Comparison of ENCODE assay signal across 9 mouse cellular contexts in the genomic region with DNA sequence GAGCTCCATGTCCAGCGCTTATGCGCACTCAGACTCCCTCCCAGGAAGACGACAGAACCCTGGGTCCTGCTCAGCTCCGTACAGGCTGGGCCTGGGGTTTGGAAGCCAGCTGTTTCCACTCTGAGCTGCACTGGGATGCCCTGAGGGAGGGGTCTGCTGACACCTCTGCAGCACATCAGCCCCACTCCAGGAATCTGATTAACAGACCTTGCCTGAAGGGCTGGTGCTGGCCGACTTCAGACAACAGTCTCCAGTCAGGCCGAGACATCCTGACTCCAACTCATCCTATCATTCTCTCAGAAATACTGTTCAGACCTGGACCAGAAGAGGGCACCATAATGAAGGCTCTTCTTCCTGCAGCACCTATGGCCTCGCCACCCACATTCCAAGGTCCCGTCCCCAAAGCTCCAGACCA. TPM values are rescaled to one million over a fixed set of nuclear protein-coding genes. Genes with fewer than 3 reads are reported as not detected.
DNase-seq lines count a peak whose midpoint lies in the region; ATAC-seq and TF ChIP-seq lines count a peak whose summit lies in the region.
"Had no signal": no experiment of that assay in that cellular context is flagged by ENCODE, and none has a peak within 500 bp of the region (broad histone marks: within the 10 kb centered on the region; RNA-seq: fewer than 3 reads in every experiment).

No protein-coding gene starts in this region.

- no peak overlapping the region for H3K4me2 ChIP-seq in forebrain, embryonic 15.5 days (replicated peaks)
- H3K4me2 ChIP-seq in forebrain, embryonic 11.5 days (ENCODE audit: low read depth, low read length, severe bottlenecking): no peak overlapping the region
- H3K4me2 ChIP-seq in lung, postnatal 0 days (replicated peaks; ENCODE audit: low read depth, low read length): no peak overlapping the region
- peak overlapping the region; percentile 23; the same call in 1 of the 2 replicates for H3K4me2 ChIP-seq in heart, postnatal 0 days (ENCODE audit: low read depth, low read length)
- H3K4me2 ChIP-seq in midbrain, postnatal 0 days (ENCODE audit: low read depth, low read length, poor library complexity, severe bottlenecking): no peak overlapping the region

- H3K4me1 ChIP-seq in forebrain, embryonic 15.5 days: no peaks in the 10 kb centered on the region
- no peaks in the 10 kb centered on the region for H3K4me1 ChIP-seq in forebrain, embryonic 11.5 days (replicated peaks; ENCODE audit: control insufficient read depth, insufficient read depth, low read length)
- no peaks in the 10 kb centered on the region for H3K4me1 ChIP-seq in lung, postnatal 0 days (ENCODE audit: insufficient read depth, low read depth, low read length)
- H3K4me1 ChIP-seq in heart, postnatal 0 days (ENCODE audit: control insufficient read depth, insufficient read depth): peaks cover 44% of the 10 kb centered on the region
- no peaks in the 10 kb centered on the region for H3K4me1 ChIP-seq in midbrain, postnatal 0 days (ENCODE audit: insufficient read depth, low read length)

- no peaks in the 10 kb centered on the region for H3K36me3 ChIP-seq in forebrain, embryonic 15.5 days
- H3K36me3 ChIP-seq in forebrain, embryonic 11.5 days (ENCODE audit: control insufficient read depth, insufficient read depth, low read length): no peaks in the 10 kb centered on the region
- no peaks in the 10 kb centered on the region for H3K36me3 ChIP-seq in lung, postnatal 0 days (ENCODE audit: insufficient read depth, low read length)
- no peaks in the 10 kb centered on the region for H3K36me3 ChIP-seq in heart, postnatal 0 days (replicated peaks; ENCODE audit: control insufficient read depth, insufficient read depth, low read length)
- H3K36me3 ChIP-seq in midbrain, postnatal 0 days (ENCODE audit: insufficient read depth, low read length): no peaks in the 10 kb centered on the region

- no peak overlapping the region for H3K9ac ChIP-seq in forebrain, embryonic 15.5 days (replicated peaks)
- H3K9ac ChIP-seq in forebrain, embryonic 11.5 days (ENCODE audit: low read length): no peak overlapping the region
- H3K9ac ChIP-seq in lung, postnatal 0 days (replicated peaks; ENCODE audit: low read depth): no peak overlapping the region
- H3K9ac ChIP-seq in heart, postnatal 0 days (replicated peaks; ENCODE audit: low read depth, low read length): no peak overlapping the region
- H3K9ac ChIP-seq in midbrain, postnatal 0 days (replicated peaks; ENCODE audit: low read length, poor library complexity, severe bottlenecking): no peak overlapping the region

- no peaks in the 10 kb centered on the region for H3K9me3 ChIP-seq in forebrain, embryonic 15.5 days
- H3K9me3 ChIP-seq in forebrain, embryonic 11.5 days (ENCODE audit: control insufficient read depth, low read length): no peaks in the 10 kb centered on the region
- no peaks in the 10 kb centered on the region for H3K9me3 ChIP-seq in lung, postnatal 0 days (ENCODE audit: low read length)
- H3K9me3 ChIP-seq in heart, postnatal 0 days (replicated peaks; ENCODE audit: control insufficient read depth, low read length): no peaks in the 10 kb centered on the region
- no peaks in the 10 kb centered on the region for H3K9me3 ChIP-seq in midbrain, postnatal 0 days (ENCODE audit: low read length)

- TF ChIP-seq CTCF in lung, postnatal 0 days (IDR thresholded peaks at IDR 0.05): peak; percentile 56
- TF ChIP-seq CTCF in heart, postnatal 0 days (IDR thresholded peaks at IDR 0.05; ENCODE audit: low read depth): peak; percentile 36
- TF ChIP-seq CTCF in midbrain, postnatal 0 days (IDR thresholded peaks at IDR 0.05): peak; percentile 54

- 72% methylated on average over 8 of the region's 8 CpGs for WGBS in forebrain, embryonic 15.5 days
- WGBS in forebrain, embryonic 11.5 days: 57% methylated on average over 8 of the region's 8 CpGs
- WGBS in lung, postnatal 0 days: 56% methylated on average over 8 of the region's 8 CpGs
- WGBS in heart, postnatal 0 days: 37% methylated on average over 8 of the region's 8 CpGs
- WGBS in midbrain, postnatal 0 days: 68% methylated on average over 8 of the region's 8 CpGs

- no peak for TF ChIP-seq EP300 in lung, postnatal 0 days (IDR thresholded peaks at IDR 0.05)
- no peak for TF ChIP-seq EP300 in heart, postnatal 0 days (IDR thresholded peaks at IDR 0.05; ENCODE audit: low read depth)

- ATAC-seq in forebrain, embryonic 15.5 days (replicated peaks): peak; percentile 23; the same call in 1 of the 2 replicates
- no peak for ATAC-seq in forebrain, embryonic 11.5 days (replicated peaks; ENCODE audit: low FRiP score)
- no peak for ATAC-seq in lung, postnatal 0 days
- ATAC-seq in heart, postnatal 0 days (ENCODE audit: insufficient read depth, low read depth): peak; percentile 12; the same call in 1 of the 2 replicates
- peak; percentile 24; the same call in 1 of the 2 replicates for ATAC-seq in midbrain, postnatal 0 days (ENCODE audit: low FRiP score)

- no peaks in the 10 kb centered on the region for H3K27me3 ChIP-seq in forebrain, embryonic 15.5 days
- H3K27me3 ChIP-seq in forebrain, embryonic 11.5 days (ENCODE audit: control insufficient read depth, insufficient read depth, low read length): no peaks in the 10 kb centered on the region
- no peaks in the 10 kb centered on the region for H3K27me3 ChIP-seq in lung, postnatal 0 days (replicated peaks; ENCODE audit: insufficient read depth, low read length)
- no peaks in the 10 kb centered on the region for H3K27me3 ChIP-seq in heart, postnatal 0 days (ENCODE audit: control insufficient read depth, insufficient read depth, low read length)
- H3K27me3 ChIP-seq in midbrain, postnatal 0 days (ENCODE audit: insufficient read depth, low read length): no peaks in the 10 kb centered on the region

- no peak overlapping the region for H3K4me3 ChIP-seq in forebrain, embryonic 15.5 days
- H3K4me3 ChIP-seq in forebrain, embryonic 11.5 days (ENCODE audit: low read depth, low read length): no peak overlapping the region
- no peak overlapping the region for H3K4me3 ChIP-seq in lung, postnatal 0 days (ENCODE audit: low read depth, low read length)
- no peak overlapping the region for H3K4me3 ChIP-seq in heart, postnatal 0 days (ENCODE audit: low read depth, low read length)
- no peak overlapping the region for H3K4me3 ChIP-seq in midbrain, postnatal 0 days (ENCODE audit: low read depth, low read length)

- no peak overlapping the region for H3K27ac ChIP-seq in forebrain, embryonic 15.5 days (replicated peaks)
- H3K27ac ChIP-seq in forebrain, embryonic 11.5 days (ENCODE audit: low read depth, low read length): no peak overlapping the region
- H3K27ac ChIP-seq in lung, postnatal 0 days (ENCODE audit: low read length): no peak overlapping the region
- peak overlapping the region; percentile 51; the same call in 1 of the 2 replicates for H3K27ac ChIP-seq in heart, postnatal 0 days (ENCODE audit: low read depth)
- H3K27ac ChIP-seq in midbrain, postnatal 0 days (ENCODE audit: low read depth, low read length): no peak overlapping the region

- DNase-seq in forebrain, embryonic 11.5 days (ENCODE audit: low spot score): no peak
- DNase-seq in lung, postnatal 0 days (ENCODE audit: low spot score): no peak
- DNase-seq in lung, postnatal 14 days: no peak
- no peak for DNase-seq in heart, postnatal 0 days (ENCODE audit: low spot score)
- no peak for DNase-seq in midbrain, postnatal 0 days (ENCODE audit: low spot score)
- DNase-seq in spleen, adult 12 weeks (ENCODE audit: low spot score): no peak
- DNase-seq in thymus, postnatal 36 days: no peak

RNA-seq across cellular contexts. Expression of a gene that starts 49.4 kb away (rescaled TPM):
- polyA plus RNA-seq in forebrain, embryonic 15.5 days (2015; fragmentation: Nextera tagmentation; extraction: Ambion mirVana): 1.1 and 1.5 TPM in 2 replicates
- 0.48 and 0.51 TPM in 2 replicates for polyA plus RNA-seq in forebrain, embryonic 11.5 days (2014; fragmentation: Nextera tagmentation; extraction: Ambion mirVana)
- polyA plus RNA-seq in lung, postnatal 0 days (2015; fragmentation: Nextera tagmentation; extraction: Ambion mirVana): 0.78 and 1.0 TPM in 2 replicates
- total RNA-seq in heart, postnatal 0 days (2014; rRNA removed; ENCODE audit: low replicate concordance): 317 and 396 TPM in 2 replicates
- 48.2 and 61.4 TPM in 2 replicates for polyA plus RNA-seq in heart, postnatal 0 days (2015; fragmentation: Nextera tagmentation; extraction: Ambion mirVana)
- total RNA-seq in midbrain, postnatal 0 days (2014; rRNA removed): 22.5 and 41.9 TPM in 2 replicates
- 2.6 and 3.5 TPM in 2 replicates for polyA plus RNA-seq in midbrain, postnatal 0 days (2015; fragmentation: Nextera tagmentation; extraction: Ambion mirVana)
- total RNA-seq: hematopoietic stem cell, adult 5-6 weeks had no signal

Comparison
In these comparisons a context has a peak if more than half of its experiments do, and no peak if none do; other contexts are left out.
1. ATAC-seq: peak in forebrain, embryonic 15.5 days (single experiment), heart, postnatal 0 days (single experiment) and midbrain, postnatal 0 days (single experiment); none in forebrain, embryonic 11.5 days (single experiment) and lung, postnatal 0 days (single experiment).
2. RNA of a gene that starts 49.4 kb away (polyA plus RNA-seq): 48.2 to 61.4 TPM in heart, postnatal 0 days; 2.6 to 3.5 TPM in midbrain, postnatal 0 days, 1.1 to 1.5 TPM in forebrain, embryonic 15.5 days, 0.78 to 1.0 TPM in lung, postnatal 0 days and 0.48 to 0.51 TPM in forebrain, embryonic 11.5 days; every median in the first group is over 10 times any median in the second.
3. Peak in every context shown above with its lines, with median percentiles within 50 percentile points of each other: CTCF ChIP-seq.